Comparison of ENCODE assay signal across 17 mouse cellular contexts in genomic region chr11:75184986-75185385, GRCm38 (mm10). TPM values are rescaled to one million over a fixed set of nuclear protein-coding genes. Genes with fewer than 3 reads are reported as not detected.
A peak's percentile ranks its signal among the peaks of the same experiment; 100 is the strongest.
DNase-seq lines count a peak whose midpoint lies in the region; ATAC-seq lines count a peak whose summit lies in the region.
"Had no signal": no experiment of that assay in that cellular context is flagged by ENCODE, and none has a peak within 500 bp of the region (broad histone marks: within the 10 kb centered on the region; RNA-seq: fewer than 3 reads in every experiment).

No protein-coding gene starts in this region.

- no peak overlapping the region for H3K4me2 ChIP-seq in hindbrain, embryonic 14.5 days (replicated peaks)
- H3K4me2 ChIP-seq: liver, embryonic 12.5 days had no signal

- WGBS in hindbrain, embryonic 14.5 days, result 47% methylated on average over 1 of the region's 2 CpGs

- intact Hi-C loops in gastrocnemius, postnatal 14 days (cut with DNase I; ENCODE audit: low total_unique reads), result no loop called here

- peak overlapping the region; percentile 43 for H3K27ac ChIP-seq in hindbrain, embryonic 14.5 days
- H3K27ac ChIP-seq: forebrain, embryonic 10.5 days; gastrocnemius, adult 2 months; heart, embryonic 10.5 days; liver, embryonic 12.5 days had no signal

- peaks cover 21% of the 10 kb centered on the region for H3K4me1 ChIP-seq in hindbrain, embryonic 14.5 days (replicated peaks; ENCODE audit: control insufficient read depth, insufficient read depth, low read length)

- ATAC-seq in hindbrain, embryonic 14.5 days (ENCODE audit: low FRiP score), result no peak
- ATAC-seq: intestine, postnatal 0 days; liver, embryonic 12.5 days had no signal

- DNase-seq in gastrocnemius, postnatal 25 days, result peak; percentile 3
- DNase-seq in gastrocnemius, postnatal 14 days, result no peak
- peak; percentile 41 to 68 for DNase-seq in spleen, adult 18-20 months
- DNase-seq in spleen, adult 12 weeks (ENCODE audit: low spot score), result no peak
- no peak for DNase-seq in hindbrain, embryonic 14.5 days (ENCODE audit: low spot score)
- DNase-seq in splenic B cell, adult 2 months (ENCODE audit: low read depth, low spot score), result peak; percentile 82
- DNase-seq in thymus, postnatal 25 days, result no peak
- DNase-seq in layer of hippocampus, postnatal 25 days (ENCODE audit: extremely low spot score in 1 of 2, low spot score in 1 of 2), result no peak
- DNase-seq: cerebellum, adult 9-11 months; gastrocnemius, adult 2 months; heart, postnatal 36 days; kidney, postnatal 4 days; thymus, adult 2 months had no signal

- H3K36me3 ChIP-seq in hindbrain, embryonic 14.5 days (replicated peaks; ENCODE audit: control insufficient read depth, insufficient read depth), result peaks cover 23% of the 10 kb centered on the region; the same call in 1 of the 2 replicates
- H3K36me3 ChIP-seq in splenic B cell, adult 2 months (ENCODE audit: control insufficient read depth, insufficient read depth, low read length, poor library complexity, severe bottlenecking), result peaks cover 1% of the 10 kb centered on the region; the same call in 1 of the 2 replicates

- no peaks in the 10 kb centered on the region for H3K9me3 ChIP-seq in hindbrain, embryonic 14.5 days (ENCODE audit: control insufficient read depth, low read length)
- H3K9me3 ChIP-seq: forebrain, embryonic 10.5 days; heart, embryonic 10.5 days; liver, embryonic 12.5 days had no signal

- no peaks in the 10 kb centered on the region for H3K27me3 ChIP-seq in hindbrain, embryonic 14.5 days (ENCODE audit: control insufficient read depth, insufficient read depth, low read length)
- no peaks in the 10 kb centered on the region for H3K27me3 ChIP-seq in splenic B cell, adult 2 months (ENCODE audit: control insufficient read depth, insufficient read depth, low read length, poor library complexity, severe bottlenecking)
- H3K27me3 ChIP-seq: liver, embryonic 12.5 days had no signal

- H3K4me3 ChIP-seq in hindbrain, embryonic 14.5 days (replicated peaks; ENCODE audit: low read length), result no peak overlapping the region
- H3K4me3 ChIP-seq: forebrain, embryonic 10.5 days; gastrocnemius, adult 2 months; heart, embryonic 10.5 days; liver, embryonic 12.5 days had no signal

- peak overlapping the region; percentile 20; the same call in 1 of the 2 replicates for H3K9ac ChIP-seq in hindbrain, embryonic 14.5 days
- H3K9ac ChIP-seq: liver, embryonic 12.5 days had no signal

RNA-seq across cellular contexts. Expression of gene Dph1, which starts 6.1 kb away (rescaled TPM):
- 1 to 10 TPM; 5.6 to 5.8 TPM for total RNA-seq in gastrocnemius, postnatal 25 days (2021)
- total RNA-seq in gastrocnemius, postnatal 14 days (2021), result 1 to 10 TPM; 6.6 to 6.9 TPM
- 13.6 and 14.4 TPM in 2 replicates for polyA plus RNA-seq in hindbrain, embryonic 14.5 days (2014; fragmentation: Nextera tagmentation; extraction: Ambion mirVana)
- total RNA-seq in layer of hippocampus, postnatal 25 days (2021), result 10 to 100 TPM; 35.4 to 36.1 TPM

RNA-seq across cellular contexts. Expression of gene Ovca2, which starts 6.4 kb away (rescaled TPM):
- total RNA-seq in gastrocnemius, postnatal 25 days (2021), result 1 to 10 TPM; 2.8 to 3.3 TPM
- 1 to 10 TPM; 3.6 to 4.1 TPM for total RNA-seq in gastrocnemius, postnatal 14 days (2021)
- 17.4 and 20.3 TPM in 2 replicates for polyA plus RNA-seq in hindbrain, embryonic 14.5 days (2014; fragmentation: Nextera tagmentation; extraction: Ambion mirVana)
- 10 to 100 TPM; 18.2 to 18.3 TPM for total RNA-seq in layer of hippocampus, postnatal 25 days (2021)

RNA-seq across cellular contexts. Expression of gene Rtn4rl1, which starts 8.6 kb away (rescaled TPM):
- 1 to 10 TPM in 1 of 2 experiments, under 1 TPM in 1; 1.00 to 1.7 TPM for total RNA-seq in gastrocnemius, postnatal 25 days (2021)
- 1 to 10 TPM; 2.1 to 3.0 TPM for total RNA-seq in gastrocnemius, postnatal 14 days (2021)
- 8.5 and 10.3 TPM in 2 replicates for polyA plus RNA-seq in hindbrain, embryonic 14.5 days (2014; fragmentation: Nextera tagmentation; extraction: Ambion mirVana)
- 100 to 1,000 TPM in 1 of 2 experiments, 10 to 100 TPM in 1; 94.7 to 106 TPM for total RNA-seq in layer of hippocampus, postnatal 25 days (2021)

RNA-seq across cellular contexts. Expression of gene Hic1, which starts 15.7 kb away (rescaled TPM):
- total RNA-seq in gastrocnemius, postnatal 25 days (2021), result 1 to 10 TPM; 5.7 to 5.9 TPM
- total RNA-seq in gastrocnemius, postnatal 14 days (2021), result 10 to 100 TPM; 12.3 to 18.9 TPM
- 1.9 and 2.6 TPM in 2 replicates for polyA plus RNA-seq in hindbrain, embryonic 14.5 days (2014; fragmentation: Nextera tagmentation; extraction: Ambion mirVana)
- total RNA-seq in layer of hippocampus, postnatal 25 days (2021), result 1 to 10 TPM; 2.5 to 3.2 TPM

Comparison
In these comparisons a context has a peak if more than half of its experiments do, and no peak if none do; other contexts are left out.
1. DNase-seq: peak in gastrocnemius, postnatal 25 days (single experiment), spleen, adult 18-20 months (2 of 2) and splenic B cell, adult 2 months (single experiment); none in gastrocnemius, postnatal 14 days (single experiment), spleen, adult 12 weeks (single experiment), hindbrain, embryonic 14.5 days (single experiment), thymus, postnatal 25 days (single experiment) and layer of hippocampus, postnatal 25 days (0 of 2).
2. RNA of gene Dph1, which starts 6.1 kb away (total RNA-seq): 35.4 to 36.1 TPM in layer of hippocampus, postnatal 25 days; 6.6 to 6.9 TPM in gastrocnemius, postnatal 14 days and 5.6 to 5.8 TPM in gastrocnemius, postnatal 25 days; every median in the first group is over 4 times any median in the second.
3. RNA of gene Rtn4rl1, which starts 8.6 kb away (total RNA-seq): 94.7 to 106 TPM in layer of hippocampus, postnatal 25 days; 2.1 to 3.0 TPM in gastrocnemius, postnatal 14 days and 1.00 to 1.7 TPM in gastrocnemius, postnatal 25 days; every median in the first group is over 10 times any median in the second.